Mouse (Mus musculus): ENCODE measurements around the gene Aoc1.

GRCm38 (mm10) chr6:48876510-48877135 lies 3.9 kb downstream of the Aoc1 start:
- TF ChIP-seq POLR2A (IDR thresholded peaks at IDR 0.05; ENCODE audit: control insufficient read depth, extremely low read depth, insufficient read depth, low read length, poor library complexity) (no peak), CTCF (IDR thresholded peaks at IDR 0.05; ENCODE audit: borderline replicate concordance, control insufficient read depth, extremely low read depth, insufficient read depth, low read length, poor library complexity) (no peak)
